Mouse (Mus musculus) megakaryocyte, embryonic 14.5 days (primary cell): ENCODE results near the gene Zc2hc1c. TPM values are rescaled to one million over a fixed set of nuclear protein-coding genes. Genes with fewer than 3 reads are reported as not detected.

ENCODE experiments used
- H3K27me3 ChIP-seq: replicated peaks from 2 replicates; pipeline ENCODE3; 2012; ENCODE audit warnings: inconsistent platforms
- H3K36me3 ChIP-seq: replicated peaks from 2 replicates; pipeline ENCODE3; 2012; ENCODE audit warnings: low read length, inconsistent platforms, mixed read lengths
- H3K4me1 ChIP-seq: 2 replicates; pipeline ENCODE4 v1.6.1; 2012; ENCODE audit warnings: inconsistent platforms
- H3K4me3 ChIP-seq: replicated peaks from 2 replicates; pipeline ENCODE3; 2012; ENCODE audit warnings: moderate library complexity, mild to moderate bottlenecking, inconsistent platforms
- H3K9me3 ChIP-seq: 2 replicates; pipeline ENCODE4 v1.6.1; 2012; ENCODE audit warnings: inconsistent platforms
- FLI1 ChIP-seq: IDR thresholded peaks from 2 replicates; pipeline ENCODE4 v1.6.1; 2012; ENCODE audit warnings: low read length, inconsistent platforms, mixed read lengths
- GATA1 ChIP-seq: IDR thresholded peaks from 3 replicates; pipeline ENCODE4 v1.6.1; 2012; ENCODE audit warnings: mixed read lengths, low read length, inconsistent platforms, borderline replicate concordance
- polyA plus RNA-seq: library from polyadenylated mRNA; stranded (reverse); fragments of >175 nt; gene quantifications from 2 replicates; pipeline ENCODE4 v1.2.3, GENCODE M21; 2012; ENCODE audit warnings: low replicate concordance; ENCODE audit not compliant: insufficient read depth

Gene Zc2hc1c
- polyA plus RNA-seq, 1 experiment, result not detected

DNA sequence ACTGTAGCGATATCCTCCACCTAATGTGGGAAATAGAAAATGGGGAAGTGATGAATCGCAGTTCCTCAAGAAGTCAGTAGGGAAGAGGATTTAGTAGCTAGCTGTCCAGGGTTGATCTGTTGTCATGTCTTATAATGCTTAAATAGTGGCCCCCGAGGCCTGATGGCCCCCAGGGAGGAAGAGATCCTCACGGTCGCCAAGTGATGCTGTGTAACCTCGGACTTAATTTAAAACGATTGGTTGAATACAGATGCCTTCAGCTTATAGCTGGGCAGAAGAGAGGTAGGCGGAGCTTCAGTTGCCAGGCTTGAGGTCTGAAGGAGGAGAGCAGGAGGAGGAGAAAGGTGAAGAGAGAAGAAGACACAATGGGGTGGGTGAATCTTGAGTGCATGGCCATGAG is 4.1 kb upstream of the Zc2hc1c start:
- Histone ChIP-seq H3K4me1 (peaks cover 25% of the 10 kb centered on the region), H3K9me3 (0 out of 2 replicates have a peak, but pooled peaks cover 3% of the 10 kb centered on the region), H3K36me3 (no peaks in the 10 kb centered on the region), H3K27me3 (peaks cover 22% of the 10 kb centered on the region), H3K4me3 (no peak overlapping the region)
- TF ChIP-seq GATA1 (no peak), FLI1 (no peak)

DNA sequence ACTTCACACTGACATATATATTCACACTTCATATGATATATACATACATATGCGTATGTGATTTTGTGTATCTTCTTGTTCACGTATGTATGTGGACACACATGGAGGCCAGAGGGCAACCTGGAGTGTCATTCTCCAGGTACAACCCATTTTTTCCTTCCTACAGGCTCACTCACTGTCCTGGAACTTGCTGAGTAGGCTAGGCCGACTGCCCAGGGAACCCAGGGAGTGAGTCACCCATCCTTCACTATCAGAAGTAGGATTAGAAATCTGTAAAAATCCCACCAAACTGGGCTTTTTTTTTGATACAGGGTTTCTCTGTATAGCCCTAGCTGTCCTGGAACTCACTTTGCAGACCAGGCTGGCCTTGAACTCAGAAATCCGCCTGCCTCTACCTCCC is 3.4 kb upstream of the Zc2hc1c start:
- TF ChIP-seq FLI1 (no peak), GATA1 (no peak)
- Histone ChIP-seq H3K27me3 (peaks cover 28% of the 10 kb centered on the region), H3K9me3 (0 out of 2 replicates have a peak, but pooled peaks cover 3% of the 10 kb centered on the region), H3K4me1 (peaks cover 18% of the 10 kb centered on the region), H3K36me3 (no peaks in the 10 kb centered on the region), H3K4me3 (no peak overlapping the region)

DNA sequence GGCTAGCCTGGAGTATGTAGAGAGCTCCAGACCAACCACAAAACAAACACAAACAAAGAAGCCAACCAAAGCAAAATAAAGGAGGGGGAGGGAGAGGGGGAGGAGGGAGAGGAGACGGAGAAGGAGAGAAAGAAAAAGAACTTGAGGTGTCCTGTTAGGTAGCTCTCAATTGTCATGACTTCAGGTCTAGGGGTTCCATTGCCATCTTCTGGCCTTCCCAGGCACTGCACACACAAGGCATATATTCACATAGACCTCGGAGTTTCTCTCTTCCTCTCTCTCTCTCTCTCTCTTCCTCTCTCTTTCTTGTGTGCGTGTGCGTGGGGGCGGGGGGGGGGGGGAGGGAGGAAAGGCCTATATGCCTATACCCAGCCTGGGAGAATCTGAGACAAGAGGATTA is 1.4 kb upstream of the Zc2hc1c start:
- TF ChIP-seq FLI1 (no peak), GATA1 (no peak)
- Histone ChIP-seq H3K4me1 (peaks cover 15% of the 10 kb centered on the region), H3K9me3 (0 out of 2 replicates have a peak, but pooled peaks cover 3% of the 10 kb centered on the region)

DNA sequence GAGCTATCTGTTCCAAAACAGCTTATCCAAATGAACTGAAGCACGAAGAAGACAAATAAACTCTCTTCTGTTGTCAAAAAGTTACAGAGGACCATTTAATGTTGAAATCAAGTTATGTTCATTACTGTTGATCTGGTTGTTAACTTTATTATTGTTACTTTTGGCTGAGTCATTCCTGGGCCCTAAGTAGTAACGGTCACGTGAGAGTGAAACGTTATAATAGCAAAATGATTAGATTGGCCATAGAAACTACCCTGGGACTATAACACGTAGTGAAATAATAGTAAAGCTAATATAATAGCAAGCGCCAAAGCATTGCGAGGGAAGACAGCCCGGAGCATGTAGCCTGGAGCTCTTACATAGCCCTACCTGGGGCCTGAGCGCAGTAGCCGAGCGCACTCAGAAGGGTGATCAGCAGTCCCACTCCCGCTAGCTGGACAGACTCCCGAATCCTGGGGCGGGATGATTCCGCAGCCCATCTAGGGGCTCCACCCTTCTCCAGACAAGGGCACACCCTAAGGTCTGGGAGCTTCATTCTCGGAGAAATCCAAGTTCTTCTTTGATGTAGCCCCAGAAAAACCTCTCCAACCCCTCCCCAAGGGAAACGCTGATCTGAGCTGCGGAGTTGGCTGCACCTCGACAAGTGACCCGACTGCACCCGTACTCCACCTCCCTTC is 444 bp upstream of the Zc2hc1c start, which contains the start of gene Acyp1:
Gene Acyp1 (minus strand): TSS at position 630 of the 677 bp plus-strand sequence.
- Histone ChIP-seq H3K4me1 (peaks cover 21% of the 10 kb centered on the region), H3K36me3 (no peaks in the 10 kb centered on the region), H3K4me3 (peak within 1 kb of the TSS; percentile 91), H3K9me3 (0 out of 2 replicates have a peak, but pooled peaks cover 3% of the 10 kb centered on the region), H3K27me3 (peaks cover 36% of the 10 kb centered on the region)
- no peak for TF ChIP-seq FLI1
- TF ChIP-seq GATA1, result no peak

More for the DNA sequence above, 1.4 kb upstream of the Zc2hc1c start:
- H3K36me3 ChIP-seq, result no peaks in the 10 kb centered on the region
- peaks cover 36% of the 10 kb centered on the region for H3K27me3 ChIP-seq
- H3K4me3 ChIP-seq, result no peak overlapping the region

DNA sequence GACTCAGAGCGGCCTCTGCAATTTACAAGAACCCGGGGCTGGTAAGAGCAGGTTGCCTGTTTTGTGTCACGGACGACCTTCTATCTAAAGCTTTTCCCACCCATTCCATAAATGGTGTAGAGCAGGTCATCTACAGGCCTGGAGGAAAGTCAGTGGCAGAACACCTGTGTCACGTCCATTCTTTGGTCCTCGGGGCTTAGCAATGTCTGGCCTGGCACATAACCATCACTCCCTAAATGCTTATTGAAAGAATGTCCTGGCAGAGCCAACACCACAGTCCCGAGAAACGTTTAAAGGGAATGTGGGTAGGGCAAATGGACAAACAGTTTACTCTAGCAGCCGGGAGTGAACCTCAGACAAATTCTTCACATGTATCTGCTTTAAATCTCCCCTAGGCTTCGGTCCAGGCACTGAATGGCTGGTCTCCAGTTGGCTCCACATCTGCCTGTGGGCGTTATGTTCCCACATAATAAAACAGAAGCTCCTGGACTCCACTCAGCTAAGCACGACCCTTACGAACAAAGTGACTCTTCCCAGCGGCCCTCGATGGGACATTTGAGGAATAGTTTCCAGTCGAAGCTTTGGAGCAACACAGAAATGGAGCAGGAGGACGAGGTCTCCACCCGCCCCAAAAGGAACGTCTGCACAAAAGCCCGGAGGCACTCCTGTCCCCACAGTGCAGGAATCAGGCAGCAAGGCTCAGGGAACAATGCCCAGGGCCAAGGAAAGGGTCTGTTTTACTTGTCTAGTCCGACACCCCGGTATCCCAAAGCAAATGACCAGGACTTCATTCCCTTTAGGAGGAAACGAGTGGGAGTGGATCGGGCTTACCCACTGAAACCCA is 988 bp downstream of the Zc2hc1c start:
- no peak for TF ChIP-seq FLI1
- TF ChIP-seq GATA1, result no peak
- peaks cover 19% of the 10 kb centered on the region for H3K4me1 ChIP-seq
- peaks cover 36% of the 10 kb centered on the region for H3K27me3 ChIP-seq
- 0 out of 2 replicates have a peak, but pooled peaks cover 3% of the 10 kb centered on the region for H3K9me3 ChIP-seq
- H3K36me3 ChIP-seq, result no peaks in the 10 kb centered on the region
- H3K4me3 ChIP-seq, result no peak overlapping the region

DNA sequence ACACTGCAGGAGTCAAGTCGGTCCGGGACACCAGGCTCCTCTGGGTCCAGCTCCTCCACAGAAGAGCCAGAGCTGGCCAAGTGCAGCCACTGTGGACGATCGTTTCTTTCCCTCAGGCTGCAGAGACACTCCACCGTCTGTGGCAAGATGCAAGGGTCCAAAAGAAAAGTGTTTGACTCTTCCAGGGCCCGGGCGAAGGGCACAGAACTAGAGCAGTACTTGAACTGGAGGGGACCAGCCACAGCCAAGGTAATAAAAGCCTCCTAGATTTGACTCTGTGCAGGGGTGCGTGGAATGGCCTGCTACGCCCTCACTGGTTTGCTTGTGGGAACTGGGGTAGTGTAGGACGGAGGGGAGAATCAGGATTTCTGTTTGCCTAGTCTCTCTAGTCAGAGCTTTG is 2.2 kb downstream of the Zc2hc1c start:
- no peak overlapping the region for H3K4me3 ChIP-seq
- H3K36me3 ChIP-seq, result no peaks in the 10 kb centered on the region
- H3K4me1 ChIP-seq, result peaks cover 19% of the 10 kb centered on the region
- H3K27me3 ChIP-seq, result peaks cover 36% of the 10 kb centered on the region
- 0 out of 2 replicates have a peak, but pooled peaks cover 3% of the 10 kb centered on the region for H3K9me3 ChIP-seq
- TF ChIP-seq FLI1 (no peak), GATA1 (no peak)

DNA sequence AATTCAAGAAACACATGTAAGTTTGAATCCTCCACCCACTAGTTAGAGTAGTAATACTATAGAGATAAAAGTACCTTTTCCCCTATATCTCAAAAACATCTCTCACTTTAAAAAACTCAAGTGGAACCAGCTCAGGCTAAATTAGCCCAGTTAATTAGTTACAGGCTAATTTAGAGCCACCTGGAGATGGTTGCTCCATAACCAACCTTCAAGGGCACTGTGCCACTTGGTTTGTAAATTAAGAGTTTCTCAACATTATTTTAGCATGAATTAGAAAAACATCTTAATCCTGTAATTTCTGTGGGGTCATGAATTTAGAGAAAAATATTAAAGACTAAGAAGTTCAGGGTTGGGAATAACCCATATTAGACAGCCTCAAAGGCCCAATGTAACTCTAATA is 3.1 kb downstream of the Zc2hc1c start:
- H3K36me3 ChIP-seq, result no peaks in the 10 kb centered on the region
- peaks cover 19% of the 10 kb centered on the region for H3K4me1 ChIP-seq
- 0 out of 2 replicates have a peak, but pooled peaks cover 3% of the 10 kb centered on the region for H3K9me3 ChIP-seq
- peaks cover 35% of the 10 kb centered on the region for H3K27me3 ChIP-seq
- no peak overlapping the region for H3K4me3 ChIP-seq
- TF ChIP-seq GATA1 (no peak), FLI1 (no peak)

DNA sequence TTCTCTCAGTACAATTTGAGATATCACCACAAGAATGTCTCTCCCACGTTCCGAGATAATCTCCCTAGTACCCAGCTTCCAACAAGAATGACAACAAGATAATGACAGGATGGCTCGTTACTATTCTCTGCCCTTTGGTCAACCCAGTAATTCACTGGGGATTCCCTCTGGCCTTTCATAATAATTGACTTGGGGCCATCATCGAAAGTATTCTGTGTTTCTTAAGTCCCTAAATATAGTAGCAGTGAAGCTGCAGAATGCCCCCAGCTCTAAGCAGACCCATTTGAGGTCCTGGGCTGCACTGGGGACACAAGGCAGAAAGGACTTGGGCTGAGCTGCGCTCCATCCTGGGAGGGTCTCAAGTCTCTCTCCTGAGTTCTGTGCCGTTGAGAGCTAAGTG is 3.9 kb downstream of the Zc2hc1c start:
- H3K27me3 ChIP-seq, result peaks cover 36% of the 10 kb centered on the region

DNA sequence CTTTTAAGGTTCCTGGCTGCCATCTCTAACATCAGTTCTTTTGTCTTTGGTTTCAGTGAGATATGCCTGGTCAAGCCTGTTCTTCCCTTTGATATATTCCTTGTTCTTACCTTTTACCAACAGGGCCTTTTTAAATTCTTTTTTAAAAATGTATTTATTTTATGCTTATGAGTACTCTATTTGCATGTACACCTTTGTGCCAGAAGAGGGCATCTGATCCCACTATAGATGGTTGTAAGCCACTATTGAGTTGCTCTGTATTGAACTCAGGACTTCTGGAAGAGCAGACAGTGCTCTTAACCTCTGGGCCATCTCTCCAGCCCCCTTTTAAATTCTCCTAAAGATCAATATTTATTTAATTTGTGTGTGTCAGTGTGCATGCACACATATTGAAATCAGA is 4.5 kb downstream of the Zc2hc1c start:
- Histone ChIP-seq H3K36me3 (peaks cover under 1% of the 10 kb centered on the region), H3K27me3 (peaks cover 31% of the 10 kb centered on the region), H3K4me1 (peaks cover 17% of the 10 kb centered on the region), H3K9me3 (no peaks in the 10 kb centered on the region), H3K4me3 (no peak overlapping the region)
- no peak for TF ChIP-seq FLI1
- no peak for TF ChIP-seq GATA1

More for the DNA sequence above, 3.9 kb downstream of the Zc2hc1c start:
- TF ChIP-seq FLI1 (no peak), GATA1 (no peak)
- Histone ChIP-seq H3K36me3 (no peaks in the 10 kb centered on the region), H3K4me1 (peaks cover 19% of the 10 kb centered on the region), H3K4me3 (no peak overlapping the region), H3K9me3 (no peaks in the 10 kb centered on the region)

DNA sequence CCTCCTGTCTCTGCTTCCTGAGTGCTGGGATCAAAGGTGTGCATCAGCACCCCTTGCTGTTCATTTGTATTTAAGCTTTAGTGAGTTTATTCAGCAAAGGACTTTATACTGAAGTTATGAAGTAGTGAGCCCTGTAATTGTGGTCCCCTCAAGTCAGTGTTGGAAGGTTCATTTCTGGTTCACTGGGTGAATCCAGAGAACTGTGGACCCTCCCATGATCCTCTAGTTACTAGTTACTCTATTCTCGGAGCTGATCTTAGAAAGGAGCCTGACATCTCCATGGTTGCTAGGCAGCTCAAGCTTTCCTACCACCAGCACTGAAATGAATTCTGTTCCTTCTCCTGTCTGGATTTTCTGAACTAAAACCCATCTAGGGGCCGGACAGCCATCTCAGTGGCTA is 7.1 kb downstream of the Zc2hc1c start:
- TF ChIP-seq FLI1, result no peak
- no peak for TF ChIP-seq GATA1

More for the DNA sequence above, 7.1 kb downstream of the Zc2hc1c start:
- H3K27me3 ChIP-seq, result peaks cover 7% of the 10 kb centered on the region
- H3K4me1 ChIP-seq, result peaks cover 16% of the 10 kb centered on the region
- H3K4me3 ChIP-seq, result no peak overlapping the region
- peaks cover 20% of the 10 kb centered on the region for H3K36me3 ChIP-seq
- H3K9me3 ChIP-seq, result no peaks in the 10 kb centered on the region
